Comparison of ENCODE assay signal across 19 mouse cellular contexts in genomic region chr14:30350285-30350684, GRCm38 (mm10).
A peak's percentile ranks its signal among the peaks of the same experiment; 100 is the strongest.
DNase-seq lines count a peak whose midpoint lies in the region; ATAC-seq and TF ChIP-seq lines count a peak whose summit lies in the region.
"Had no signal": no experiment of that assay in that cellular context is flagged by ENCODE, and none has a peak within 500 bp of the region (broad histone marks: within the 10 kb centered on the region; RNA-seq: fewer than 3 reads in every experiment).

No protein-coding gene starts in this region.

- DNase-seq in forebrain, postnatal 0 days = peak; percentile 14
- DNase-seq in midbrain, embryonic 11.5 days (ENCODE audit: low spot score, missing footprints) = peak; percentile 44
- no peak for DNase-seq in midbrain, embryonic 10.5 days (ENCODE audit: low spot score)
- peak; percentile 12 for DNase-seq in thymus, postnatal 14 days
- no peak for DNase-seq in thymus, postnatal 25 days
- DNase-seq: adrenal gland, postnatal 14 days; cerebellum, adult 11-12 months; cerebellum, adult 9-10 months; cerebellum, postnatal 25 days; gastrocnemius, postnatal 14 days; heart, postnatal 14 days had no signal

- no peaks in the 10 kb centered on the region for H3K36me3 ChIP-seq in forebrain, postnatal 0 days (ENCODE audit: insufficient read depth)
- H3K36me3 ChIP-seq in forebrain, embryonic 15.5 days = no peaks in the 10 kb centered on the region
- no peaks in the 10 kb centered on the region for H3K36me3 ChIP-seq in midbrain, embryonic 11.5 days (ENCODE audit: control insufficient read depth, insufficient read depth, low read length)
- no peaks in the 10 kb centered on the region for H3K36me3 ChIP-seq in midbrain, embryonic 10.5 days
- H3K36me3 ChIP-seq: embryonic facial prominence, embryonic 13.5 days had no signal

- H3K4me3 ChIP-seq in forebrain, postnatal 0 days (ENCODE audit: low read depth, low read length) = no peak overlapping the region
- no peak overlapping the region for H3K4me3 ChIP-seq in forebrain, embryonic 15.5 days
- no peak overlapping the region for H3K4me3 ChIP-seq in midbrain, embryonic 11.5 days (ENCODE audit: low read depth, low read length)
- no peak overlapping the region for H3K4me3 ChIP-seq in midbrain, embryonic 10.5 days
- H3K4me3 ChIP-seq: embryonic facial prominence, embryonic 13.5 days; hindbrain, embryonic 13.5 days had no signal

- no peak for ATAC-seq in forebrain, postnatal 0 days
- ATAC-seq in forebrain, embryonic 15.5 days (replicated peaks) = no peak
- no peak for ATAC-seq in midbrain, embryonic 11.5 days (ENCODE audit: low FRiP score)
- ATAC-seq: activated CD4-positive, CD25-positive, alpha-beta regulatory T cell, adult 4 months; forebrain, embryonic 16.5 days; hindbrain, postnatal 0 days; Patski had no signal

- H3K4me1 ChIP-seq in forebrain, postnatal 0 days (ENCODE audit: insufficient read depth) = peaks cover 8% of the 10 kb centered on the region; the same call in 1 of the 2 replicates
- peaks cover 28% of the 10 kb centered on the region for H3K4me1 ChIP-seq in forebrain, embryonic 15.5 days
- H3K4me1 ChIP-seq in midbrain, embryonic 11.5 days (ENCODE audit: control insufficient read depth, insufficient read depth, low read length) = peaks cover 9% of the 10 kb centered on the region; the same call in 1 of the 2 replicates
- peaks cover 17% of the 10 kb centered on the region for H3K4me1 ChIP-seq in midbrain, embryonic 10.5 days

- H3K9ac ChIP-seq in forebrain, postnatal 0 days = no peak overlapping the region
- H3K9ac ChIP-seq in forebrain, embryonic 15.5 days (replicated peaks) = no peak overlapping the region
- no peak overlapping the region for H3K9ac ChIP-seq in midbrain, embryonic 11.5 days (ENCODE audit: low read length)
- H3K9ac ChIP-seq: embryonic facial prominence, embryonic 13.5 days; hindbrain, embryonic 13.5 days had no signal

- H3K9me3 ChIP-seq in forebrain, postnatal 0 days (ENCODE audit: low read length) = no peaks in the 10 kb centered on the region
- H3K9me3 ChIP-seq in forebrain, embryonic 15.5 days = no peaks in the 10 kb centered on the region
- H3K9me3 ChIP-seq in midbrain, embryonic 11.5 days (ENCODE audit: control insufficient read depth, low read length) = no peaks in the 10 kb centered on the region
- H3K9me3 ChIP-seq in midbrain, embryonic 10.5 days (replicated peaks) = no peaks in the 10 kb centered on the region
- H3K9me3 ChIP-seq: embryonic facial prominence, embryonic 13.5 days; hindbrain, embryonic 13.5 days had no signal

- no peak overlapping the region for H3K4me2 ChIP-seq in forebrain, postnatal 0 days (ENCODE audit: low read depth)
- no peak overlapping the region for H3K4me2 ChIP-seq in forebrain, embryonic 15.5 days (replicated peaks)
- H3K4me2 ChIP-seq in midbrain, embryonic 11.5 days = no peak overlapping the region
- H3K4me2 ChIP-seq: embryonic facial prominence, embryonic 13.5 days; hindbrain, embryonic 13.5 days had no signal

- H3K27me3 ChIP-seq in forebrain, postnatal 0 days (ENCODE audit: insufficient read depth, low read length) = no peaks in the 10 kb centered on the region
- no peaks in the 10 kb centered on the region; the same call in 1 of the 2 replicates for H3K27me3 ChIP-seq in forebrain, embryonic 15.5 days
- H3K27me3 ChIP-seq in midbrain, embryonic 11.5 days (ENCODE audit: control insufficient read depth, insufficient read depth, low read length) = peaks cover 27% of the 10 kb centered on the region
- peaks cover 50% of the 10 kb centered on the region for H3K27me3 ChIP-seq in midbrain, embryonic 10.5 days (ENCODE audit: low read depth, poor library complexity, severe bottlenecking)
- H3K27me3 ChIP-seq: CH12.LX had no signal

- H3K27ac ChIP-seq in forebrain, postnatal 0 days (ENCODE audit: low read depth, low read length) = no peak overlapping the region
- no peak overlapping the region; the same call in 1 of the 2 replicates for H3K27ac ChIP-seq in forebrain, embryonic 15.5 days (replicated peaks)
- no peak overlapping the region for H3K27ac ChIP-seq in midbrain, embryonic 11.5 days (ENCODE audit: low read depth, low read length)
- H3K27ac ChIP-seq in midbrain, embryonic 10.5 days (replicated peaks) = no peak overlapping the region
- H3K27ac ChIP-seq: embryonic facial prominence, embryonic 13.5 days; hindbrain, embryonic 13.5 days; hindbrain, postnatal 0 days had no signal

- 76% methylated on average over 6 of the region's 6 CpGs for WGBS in forebrain, postnatal 0 days
- 88% methylated on average over 6 of the region's 6 CpGs for WGBS in forebrain, embryonic 15.5 days
- WGBS in midbrain, embryonic 11.5 days = 84% methylated on average over 6 of the region's 6 CpGs
- 85% methylated on average over 6 of the region's 6 CpGs for WGBS in midbrain, embryonic 10.5 days

- no peak for TF ChIP-seq CTCF in forebrain, postnatal 0 days (IDR thresholded peaks at IDR 0.05; ENCODE audit: low read depth)

Comparison
In these comparisons a context has a peak if more than half of its experiments do, and no peak if none do; other contexts are left out.
1. DNase-seq: peak in forebrain, postnatal 0 days (single experiment), midbrain, embryonic 11.5 days (single experiment) and thymus, postnatal 14 days (single experiment); none in midbrain, embryonic 10.5 days (single experiment) and thymus, postnatal 25 days (single experiment).